Mouse (Mus musculus): ENCODE measurements around the gene Wdr95. TPM values are rescaled to one million over a fixed set of nuclear protein-coding genes. Genes with fewer than 3 reads are reported as not detected.

Wdr95 gene
- polyA plus RNA-seq, 1 experiment from 2014 or later = 0.30 TPM

- no peaks in the 10 kb centered on the region for H3K27me3 ChIP-seq (ENCODE audit: control insufficient read depth, insufficient read depth, low read length)
- no peak overlapping the region for H3K4me2 ChIP-seq (ENCODE audit: low read length)
- peaks cover 65% of the 10 kb centered on the region for H3K36me3 ChIP-seq (ENCODE audit: control insufficient read depth, insufficient read depth, low read length)
- H3K9ac ChIP-seq (replicated peaks; ENCODE audit: low read length) = no peak overlapping the region
- DNase-seq = no peak
- H3K4me3 ChIP-seq (replicated peaks; ENCODE audit: low read depth, low read length) = no peak overlapping the region
- H3K27ac ChIP-seq (replicated peaks; ENCODE audit: low read depth, low read length) = no peak overlapping the region
- WGBS = 79% methylated on average over 1 of the region's 1 CpGs
- H3K9me3 ChIP-seq (ENCODE audit: control insufficient read depth, low read length) = no peaks in the 10 kb centered on the region
- H3K4me1 ChIP-seq (ENCODE audit: control insufficient read depth, insufficient read depth, low read length) = no peaks in the 10 kb centered on the region
- ATAC-seq (ENCODE audit: low FRiP score, low TSS enrichment) = no peak
Measured at GRCm38 (mm10) chr5:149616138-149616537, 87.7 kb downstream of the Wdr95 start.

- 88% methylated on average over 10 of the region's 10 CpGs for WGBS
- no peak overlapping the region for H3K9ac ChIP-seq (replicated peaks; ENCODE audit: low read length)
- no peaks in the 10 kb centered on the region for H3K4me1 ChIP-seq (ENCODE audit: control insufficient read depth, insufficient read depth, low read length)
- no peak overlapping the region for H3K4me2 ChIP-seq (ENCODE audit: low read length)
- no peak overlapping the region for H3K27ac ChIP-seq (replicated peaks; ENCODE audit: low read depth, low read length)
- H3K9me3 ChIP-seq (ENCODE audit: control insufficient read depth, low read length) = no peaks in the 10 kb centered on the region
- no peak for DNase-seq
- no peak for ATAC-seq (ENCODE audit: low FRiP score, low TSS enrichment)
- peaks cover 71% of the 10 kb centered on the region for H3K36me3 ChIP-seq (ENCODE audit: control insufficient read depth, insufficient read depth, low read length)
- H3K27me3 ChIP-seq (ENCODE audit: control insufficient read depth, insufficient read depth, low read length) = no peaks in the 10 kb centered on the region
- H3K4me3 ChIP-seq (replicated peaks; ENCODE audit: low read depth, low read length) = no peak overlapping the region
Measured at GRCm38 (mm10) chr5:149616817-149617216, 88.3 kb downstream of the Wdr95 start.

GRCm38 (mm10) chr5:149617776-149618425, 89.4 kb downstream of the Wdr95 start:
- no peak overlapping the region for H3K4me3 ChIP-seq (replicated peaks; ENCODE audit: low read depth, low read length)
- no peaks in the 10 kb centered on the region for H3K9me3 ChIP-seq (ENCODE audit: control insufficient read depth, low read length)
- 92% methylated on average over 6 of the region's 6 CpGs for WGBS
- DNase-seq = no peak
- no peaks in the 10 kb centered on the region for H3K27me3 ChIP-seq (ENCODE audit: control insufficient read depth, insufficient read depth, low read length)
- no peak overlapping the region for H3K4me2 ChIP-seq (ENCODE audit: low read length)
- peaks cover 82% of the 10 kb centered on the region for H3K36me3 ChIP-seq (ENCODE audit: control insufficient read depth, insufficient read depth, low read length)
- ATAC-seq (ENCODE audit: low FRiP score, low TSS enrichment) = no peak
- H3K9ac ChIP-seq (replicated peaks; ENCODE audit: low read length) = no peak overlapping the region
- H3K4me1 ChIP-seq (ENCODE audit: control insufficient read depth, insufficient read depth, low read length) = no peaks in the 10 kb centered on the region
- H3K27ac ChIP-seq (replicated peaks; ENCODE audit: low read depth, low read length) = no peak overlapping the region

- Histone ChIP-seq H3K9me3 (ENCODE audit: control insufficient read depth, low read length) (no peaks in the 10 kb centered on the region), H3K4me3 (replicated peaks; ENCODE audit: low read depth, low read length) (no peak overlapping the region), H3K27ac (replicated peaks; ENCODE audit: low read depth, low read length) (no peak overlapping the region), H3K27me3 (ENCODE audit: control insufficient read depth, insufficient read depth, low read length) (no peaks in the 10 kb centered on the region), H3K36me3 (ENCODE audit: control insufficient read depth, insufficient read depth, low read length) (peaks cover 97% of the 10 kb centered on the region), H3K9ac (replicated peaks; ENCODE audit: low read length) (no peak overlapping the region), H3K4me1 (ENCODE audit: control insufficient read depth, insufficient read depth, low read length) (no peaks in the 10 kb centered on the region), H3K4me2 (ENCODE audit: low read length) (no peak overlapping the region)
- 75% methylated on average over 7 of the region's 7 CpGs for WGBS
- no peak for DNase-seq
- ATAC-seq (ENCODE audit: low FRiP score, low TSS enrichment) = no peak
Measured at GRCm38 (mm10) chr5:149622152-149622551, 93.7 kb downstream of the Wdr95 start.

GRCm38 (mm10) chr5:149622644-149623043, 94.2 kb downstream of the Wdr95 start:
- Histone ChIP-seq H3K27ac (replicated peaks; ENCODE audit: low read depth, low read length) (no peak overlapping the region), H3K4me2 (ENCODE audit: low read length) (no peak overlapping the region), H3K36me3 (ENCODE audit: control insufficient read depth, insufficient read depth, low read length) (peaks cover 97% of the 10 kb centered on the region), H3K9ac (replicated peaks; ENCODE audit: low read length) (no peak overlapping the region), H3K4me1 (ENCODE audit: control insufficient read depth, insufficient read depth, low read length) (no peaks in the 10 kb centered on the region), H3K4me3 (replicated peaks; ENCODE audit: low read depth, low read length) (no peak overlapping the region), H3K27me3 (ENCODE audit: control insufficient read depth, insufficient read depth, low read length) (no peaks in the 10 kb centered on the region), H3K9me3 (ENCODE audit: control insufficient read depth, low read length) (no peaks in the 10 kb centered on the region)
- WGBS = 80% methylated on average over 6 of the region's 6 CpGs
- no peak for DNase-seq
- no peak for ATAC-seq (ENCODE audit: low FRiP score, low TSS enrichment)

GRCm38 (mm10) chr5:149623815-149624675, 95.6 kb downstream of the Wdr95 start:
- 94% methylated on average over 8 of the region's 8 CpGs for WGBS
- ATAC-seq (ENCODE audit: low FRiP score, low TSS enrichment) = no peak

GRCm38 (mm10) chr5:149625547-149625946, 97.1 kb downstream of the Wdr95 start:
- Histone ChIP-seq H3K4me1 (ENCODE audit: control insufficient read depth, insufficient read depth, low read length) (no peaks in the 10 kb centered on the region), H3K9ac (replicated peaks; ENCODE audit: low read length) (no peak overlapping the region), H3K4me3 (replicated peaks; ENCODE audit: low read depth, low read length) (no peak overlapping the region), H3K4me2 (ENCODE audit: low read length) (no peak overlapping the region), H3K27me3 (ENCODE audit: control insufficient read depth, insufficient read depth, low read length) (no peaks in the 10 kb centered on the region), H3K9me3 (ENCODE audit: control insufficient read depth, low read length) (no peaks in the 10 kb centered on the region), H3K36me3 (ENCODE audit: control insufficient read depth, insufficient read depth, low read length) (peaks cover 98% of the 10 kb centered on the region), H3K27ac (replicated peaks; ENCODE audit: low read depth, low read length) (no peak overlapping the region)
- 92% methylated on average over 3 of the region's 3 CpGs for WGBS
- ATAC-seq (ENCODE audit: low FRiP score, low TSS enrichment) (no peak), DNase-seq (no peak)

More at GRCm38 (mm10) chr5:149623815-149624675, 95.6 kb downstream of the Wdr95 start:
- Histone ChIP-seq H3K27me3 (ENCODE audit: control insufficient read depth, insufficient read depth, low read length) (no peaks in the 10 kb centered on the region), H3K4me1 (ENCODE audit: control insufficient read depth, insufficient read depth, low read length) (no peaks in the 10 kb centered on the region), H3K4me2 (ENCODE audit: low read length) (no peak overlapping the region), H3K4me3 (replicated peaks; ENCODE audit: low read depth, low read length) (no peak overlapping the region), H3K27ac (replicated peaks; ENCODE audit: low read depth, low read length) (no peak overlapping the region), H3K9ac (replicated peaks; ENCODE audit: low read length) (no peak overlapping the region), H3K9me3 (ENCODE audit: control insufficient read depth, low read length) (no peaks in the 10 kb centered on the region), H3K36me3 (ENCODE audit: control insufficient read depth, insufficient read depth, low read length) (peaks cover 97% of the 10 kb centered on the region)
- no peak for DNase-seq

GRCm38 (mm10) chr5:149634409-149635035, 106.0 kb downstream of the Wdr95 start:
- H3K4me3 ChIP-seq (replicated peaks; ENCODE audit: low read depth, low read length) = peak overlapping the region; percentile 70
- no peak overlapping the region for H3K27ac ChIP-seq (replicated peaks; ENCODE audit: low read depth, low read length)
- DNase-seq (no peak), ATAC-seq (ENCODE audit: low FRiP score, low TSS enrichment) (no peak)
- H3K4me2 ChIP-seq (ENCODE audit: low read length) = peak overlapping the region; percentile 94
- H3K36me3 ChIP-seq (ENCODE audit: control insufficient read depth, insufficient read depth, low read length) = peaks cover 34% of the 10 kb centered on the region
- no peaks in the 10 kb centered on the region for H3K9me3 ChIP-seq (ENCODE audit: control insufficient read depth, low read length)
- peak overlapping the region; percentile 67 for H3K9ac ChIP-seq (replicated peaks; ENCODE audit: low read length)
- WGBS = 75% methylated on average over 11 of the region's 11 CpGs
- H3K27me3 ChIP-seq (ENCODE audit: control insufficient read depth, insufficient read depth, low read length) = no peaks in the 10 kb centered on the region
- H3K4me1 ChIP-seq (ENCODE audit: control insufficient read depth, insufficient read depth, low read length) = peaks cover 15% of the 10 kb centered on the region
